Mouse (Mus musculus): ENCODE measurements around the gene Homer2. TPM values are rescaled to one million over a fixed set of nuclear protein-coding genes. Genes with fewer than 3 reads are reported as not detected.

The Homer2 gene
- polyA plus RNA-seq, 1 experiment from 2014 or later: 33.8 TPM

DNA sequence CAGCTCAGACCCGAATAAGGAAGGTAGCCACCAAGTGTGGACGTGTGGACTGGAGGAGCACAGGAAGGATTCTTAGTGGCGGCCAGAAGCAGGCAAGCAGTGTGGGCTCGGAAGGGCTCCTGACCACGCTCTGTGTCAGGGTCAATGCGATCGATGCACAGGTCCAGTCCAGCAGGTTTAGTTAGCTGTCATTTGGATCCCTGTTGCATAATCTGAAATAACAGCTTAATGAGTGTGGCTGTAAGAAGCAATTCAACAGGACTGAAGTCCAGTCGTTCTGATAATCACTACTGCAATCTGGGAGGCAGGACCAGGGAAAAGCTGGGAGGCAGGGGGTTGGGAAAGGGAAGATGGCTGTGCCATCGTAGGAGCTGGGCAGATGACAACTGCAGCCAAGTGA lies 18.9 kb downstream of the Homer2 start:
- Histone ChIP-seq H3K4me2 (ENCODE audit: low read length) (no peak overlapping the region), H3K4me3 (ENCODE audit: low read depth, low read length) (no peak overlapping the region), H3K27ac (ENCODE audit: low read depth) (peak overlapping the region; percentile 44; the same call in 1 of the 2 replicates), H3K4me1 (replicated peaks; ENCODE audit: control insufficient read depth, insufficient read depth, low read length) (peaks cover 4% of the 10 kb centered on the region; the same call in 1 of the 2 replicates), H3K36me3 (ENCODE audit: control insufficient read depth, insufficient read depth, low read length) (no peaks in the 10 kb centered on the region), H3K9me3 (ENCODE audit: control insufficient read depth, low read length) (no peaks in the 10 kb centered on the region), H3K9ac (ENCODE audit: low read length) (no peak overlapping the region), H3K27me3 (replicated peaks; ENCODE audit: control insufficient read depth, insufficient read depth, low read length) (no peaks in the 10 kb centered on the region)
- 71% methylated on average over 9 of the region's 9 CpGs for WGBS
- ATAC-seq (replicated peaks; ENCODE audit: low FRiP score, low TSS enrichment, low read depth) (no peak; the same call in 1 of the 2 replicates), DNase-seq (ENCODE audit: low spot score) (peak; percentile 66)

DNA sequence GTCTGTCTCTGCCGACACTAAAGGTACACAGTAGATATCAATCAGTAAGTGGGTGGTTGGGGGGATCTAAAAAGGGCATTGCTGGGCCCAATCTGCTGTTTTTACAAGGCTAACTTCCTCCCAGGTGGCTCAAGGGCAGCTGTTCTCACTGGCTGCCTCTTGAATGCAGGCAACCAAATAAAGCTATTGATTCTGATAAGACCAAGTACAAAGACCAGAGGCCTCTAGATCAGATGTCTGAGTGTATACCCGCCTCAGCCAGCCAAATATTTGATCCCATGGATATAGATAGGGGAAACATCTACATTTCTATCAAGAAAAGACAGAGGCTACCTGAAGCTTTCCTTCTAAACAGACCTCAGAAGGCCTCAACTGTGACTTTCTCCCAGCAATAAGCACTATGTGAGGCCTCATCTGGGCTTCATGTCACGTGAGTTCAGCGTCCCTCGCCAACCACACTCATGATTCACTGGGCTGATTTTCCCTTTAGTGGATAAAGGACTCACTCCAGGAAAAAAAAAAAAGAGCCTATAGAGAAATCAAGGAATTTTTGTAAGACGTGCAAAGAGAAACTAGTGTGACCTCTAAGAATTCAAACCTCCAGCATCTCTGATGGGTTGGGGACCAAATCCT lies 19.5 kb downstream of the Homer2 start:
- H3K36me3 ChIP-seq (ENCODE audit: control insufficient read depth, insufficient read depth, low read length): no peaks in the 10 kb centered on the region
- H3K27me3 ChIP-seq (replicated peaks; ENCODE audit: control insufficient read depth, insufficient read depth, low read length): no peaks in the 10 kb centered on the region
- H3K4me2 ChIP-seq (ENCODE audit: low read length): no peak overlapping the region
- H3K27ac ChIP-seq (ENCODE audit: low read depth): peak overlapping the region; percentile 44; the same call in 1 of the 2 replicates
- H3K4me1 ChIP-seq (replicated peaks; ENCODE audit: control insufficient read depth, insufficient read depth, low read length): peaks cover 4% of the 10 kb centered on the region; the same call in 1 of the 2 replicates
- 70% methylated on average over 6 of the region's 6 CpGs for WGBS
- no peak overlapping the region for H3K9ac ChIP-seq (ENCODE audit: low read length)
- no peak for DNase-seq (ENCODE audit: low spot score)
- no peak overlapping the region for H3K4me3 ChIP-seq (ENCODE audit: low read depth, low read length)
- ATAC-seq (replicated peaks; ENCODE audit: low FRiP score, low TSS enrichment, low read depth): no peak
- no peaks in the 10 kb centered on the region for H3K9me3 ChIP-seq (ENCODE audit: control insufficient read depth, low read length)

DNA sequence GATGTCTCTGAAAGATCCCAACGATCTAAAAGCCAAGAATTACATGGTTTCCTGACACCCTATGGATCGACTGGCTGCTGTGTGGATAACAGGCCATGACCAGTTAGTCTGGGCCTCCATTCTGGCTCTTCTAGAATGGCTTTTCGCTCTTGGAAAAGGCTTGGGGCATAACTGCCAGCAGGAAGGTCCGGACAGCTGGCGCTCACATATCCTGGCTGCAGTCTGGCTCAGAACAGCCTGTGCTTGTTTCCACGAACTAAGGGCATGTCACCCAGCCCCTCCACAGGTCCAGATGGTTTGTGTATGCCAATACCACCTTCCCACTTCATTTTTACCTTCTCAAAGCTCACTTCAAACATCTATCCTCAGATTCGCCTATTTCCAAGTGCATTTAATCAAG lies 22.0 kb downstream of the Homer2 start:
- Histone ChIP-seq H3K27me3 (replicated peaks; ENCODE audit: control insufficient read depth, insufficient read depth, low read length) (no peaks in the 10 kb centered on the region), H3K4me3 (ENCODE audit: low read depth, low read length) (no peak overlapping the region), H3K4me1 (replicated peaks; ENCODE audit: control insufficient read depth, insufficient read depth, low read length) (peaks cover 4% of the 10 kb centered on the region; the same call in 1 of the 2 replicates), H3K27ac (ENCODE audit: low read depth) (no peak overlapping the region), H3K36me3 (ENCODE audit: control insufficient read depth, insufficient read depth, low read length) (no peaks in the 10 kb centered on the region), H3K9ac (ENCODE audit: low read length) (no peak overlapping the region), H3K9me3 (ENCODE audit: control insufficient read depth, low read length) (no peaks in the 10 kb centered on the region), H3K4me2 (ENCODE audit: low read length) (no peak overlapping the region)
- ATAC-seq (replicated peaks; ENCODE audit: low FRiP score, low TSS enrichment, low read depth) (no peak), DNase-seq (ENCODE audit: low spot score) (no peak)
- 79% methylated on average over 7 of the region's 7 CpGs for WGBS

DNA sequence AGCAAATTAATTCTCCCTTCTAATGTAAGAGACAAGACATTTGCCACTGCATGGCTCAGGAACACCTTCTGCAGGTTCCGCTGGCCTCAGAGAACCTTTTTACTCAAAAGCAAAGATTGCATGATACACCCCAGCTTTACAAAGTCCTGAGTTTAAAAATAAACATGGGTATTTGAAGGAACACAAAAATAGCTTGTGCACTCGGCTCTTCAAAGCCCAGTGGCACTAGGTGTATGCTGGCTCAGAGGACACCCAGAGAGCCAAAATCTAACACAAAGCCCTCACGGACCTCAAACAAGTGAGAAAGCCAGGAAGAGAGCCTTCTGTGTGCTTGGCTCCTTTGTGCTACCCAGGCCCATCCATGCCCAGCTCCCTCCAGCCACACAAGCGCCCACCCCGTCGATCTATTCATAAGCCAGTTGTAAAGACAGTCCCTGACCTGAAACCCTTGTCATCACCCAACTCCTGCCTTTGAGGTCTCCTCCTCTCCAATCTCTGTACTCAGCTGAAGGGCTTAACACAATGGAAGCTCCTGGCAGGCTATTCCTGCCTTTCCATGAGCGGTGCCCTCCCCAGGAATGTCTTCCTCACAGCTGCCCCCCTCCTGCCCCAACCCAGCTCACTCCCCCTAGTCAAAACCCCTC lies 23.4 kb downstream of the Homer2 start:
- H3K4me2 ChIP-seq (ENCODE audit: low read length): no peak overlapping the region
- no peaks in the 10 kb centered on the region for H3K9me3 ChIP-seq (ENCODE audit: control insufficient read depth, low read length)
- DNase-seq (ENCODE audit: low spot score): no peak
- ATAC-seq (replicated peaks; ENCODE audit: low FRiP score, low TSS enrichment, low read depth): no peak
- H3K27ac ChIP-seq (ENCODE audit: low read depth): no peak overlapping the region
- no peaks in the 10 kb centered on the region for H3K27me3 ChIP-seq (replicated peaks; ENCODE audit: control insufficient read depth, insufficient read depth, low read length)
- H3K9ac ChIP-seq (ENCODE audit: low read length): no peak overlapping the region
- no peaks in the 10 kb centered on the region for H3K4me1 ChIP-seq (replicated peaks; ENCODE audit: control insufficient read depth, insufficient read depth, low read length)
- WGBS: 79% methylated on average over 7 of the region's 7 CpGs
- no peak overlapping the region for H3K4me3 ChIP-seq (ENCODE audit: low read depth, low read length)
- H3K36me3 ChIP-seq (ENCODE audit: control insufficient read depth, insufficient read depth, low read length): no peaks in the 10 kb centered on the region

DNA sequence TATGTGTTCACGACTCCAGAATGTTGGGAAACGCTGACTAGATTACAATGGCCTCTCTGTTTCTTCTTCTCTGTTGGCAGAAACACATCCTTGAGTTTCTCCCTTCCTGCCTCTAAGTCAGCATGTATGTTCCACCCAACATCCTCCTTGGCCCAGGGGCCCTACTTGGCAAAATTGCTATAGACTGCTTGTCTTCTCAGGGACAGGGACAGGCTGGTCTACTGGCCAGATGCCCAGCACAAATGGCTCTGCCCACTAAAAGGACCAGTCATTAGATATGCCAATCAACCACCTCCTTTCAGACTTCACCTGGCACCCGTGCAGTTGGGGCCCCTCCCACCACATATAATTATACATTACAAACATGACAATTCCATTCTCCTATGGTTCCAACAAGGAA lies 25.9 kb downstream of the Homer2 start:
- no peak for ATAC-seq (replicated peaks; ENCODE audit: low FRiP score, low TSS enrichment, low read depth)
- 82% methylated on average over 3 of the region's 3 CpGs for WGBS
- Histone ChIP-seq H3K9me3 (ENCODE audit: control insufficient read depth, low read length) (no peaks in the 10 kb centered on the region), H3K4me1 (replicated peaks; ENCODE audit: control insufficient read depth, insufficient read depth, low read length) (no peaks in the 10 kb centered on the region), H3K27ac (ENCODE audit: low read depth) (no peak overlapping the region), H3K4me2 (ENCODE audit: low read length) (no peak overlapping the region), H3K36me3 (ENCODE audit: control insufficient read depth, insufficient read depth, low read length) (no peaks in the 10 kb centered on the region), H3K27me3 (replicated peaks; ENCODE audit: control insufficient read depth, insufficient read depth, low read length) (no peaks in the 10 kb centered on the region), H3K9ac (ENCODE audit: low read length) (no peak overlapping the region), H3K4me3 (ENCODE audit: low read depth, low read length) (no peak overlapping the region)
- no peak for DNase-seq (ENCODE audit: low spot score)

DNA sequence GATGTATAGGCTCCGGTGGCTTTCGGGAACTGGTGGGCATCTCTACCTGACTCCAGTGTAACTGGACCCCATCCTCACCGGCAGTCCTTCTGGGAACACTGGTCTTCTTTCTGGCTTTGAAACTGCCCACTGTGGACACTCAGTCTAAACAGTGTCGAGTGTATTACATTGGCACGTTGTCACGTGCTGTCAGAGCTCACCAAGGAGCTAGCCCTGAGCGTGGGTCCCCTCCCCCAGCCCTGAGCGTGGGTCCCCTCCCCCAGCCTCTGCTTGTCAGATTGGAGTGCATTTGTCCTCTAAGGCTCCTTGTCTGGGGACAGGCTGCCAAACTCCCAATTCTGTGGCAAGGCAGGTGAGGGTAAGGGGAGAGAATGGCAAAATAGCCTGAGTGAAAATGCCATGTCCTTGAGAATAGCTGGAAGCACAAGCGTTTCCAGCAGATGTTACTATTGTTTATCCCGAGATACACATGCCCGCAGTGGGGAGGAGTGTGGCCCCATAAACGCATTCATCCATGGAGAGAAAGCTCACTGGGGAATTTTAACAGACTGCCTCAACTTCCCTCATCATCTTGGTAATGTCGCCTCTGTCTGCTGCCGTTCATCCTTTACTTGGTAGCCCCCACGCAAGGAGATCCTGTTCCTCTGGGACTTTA lies 33.8 kb downstream of the Homer2 start:
- DNase-seq (ENCODE audit: low spot score) (no peak), ATAC-seq (replicated peaks; ENCODE audit: low FRiP score, low TSS enrichment, low read depth) (no peak)
- H3K36me3 ChIP-seq (ENCODE audit: control insufficient read depth, insufficient read depth, low read length): no peaks in the 10 kb centered on the region
- H3K9me3 ChIP-seq (ENCODE audit: control insufficient read depth, low read length): no peaks in the 10 kb centered on the region
- WGBS: 48% methylated on average over 15 of the region's 15 CpGs
- H3K4me1 ChIP-seq (replicated peaks; ENCODE audit: control insufficient read depth, insufficient read depth, low read length): no peaks in the 10 kb centered on the region
- no peaks in the 10 kb centered on the region for H3K27me3 ChIP-seq (replicated peaks; ENCODE audit: control insufficient read depth, insufficient read depth, low read length)
- H3K9ac ChIP-seq (ENCODE audit: low read length): no peak overlapping the region
- no peak overlapping the region for H3K4me3 ChIP-seq (ENCODE audit: low read depth, low read length)
- H3K27ac ChIP-seq (ENCODE audit: low read depth): no peak overlapping the region
- H3K4me2 ChIP-seq (ENCODE audit: low read length): no peak overlapping the region

DNA sequence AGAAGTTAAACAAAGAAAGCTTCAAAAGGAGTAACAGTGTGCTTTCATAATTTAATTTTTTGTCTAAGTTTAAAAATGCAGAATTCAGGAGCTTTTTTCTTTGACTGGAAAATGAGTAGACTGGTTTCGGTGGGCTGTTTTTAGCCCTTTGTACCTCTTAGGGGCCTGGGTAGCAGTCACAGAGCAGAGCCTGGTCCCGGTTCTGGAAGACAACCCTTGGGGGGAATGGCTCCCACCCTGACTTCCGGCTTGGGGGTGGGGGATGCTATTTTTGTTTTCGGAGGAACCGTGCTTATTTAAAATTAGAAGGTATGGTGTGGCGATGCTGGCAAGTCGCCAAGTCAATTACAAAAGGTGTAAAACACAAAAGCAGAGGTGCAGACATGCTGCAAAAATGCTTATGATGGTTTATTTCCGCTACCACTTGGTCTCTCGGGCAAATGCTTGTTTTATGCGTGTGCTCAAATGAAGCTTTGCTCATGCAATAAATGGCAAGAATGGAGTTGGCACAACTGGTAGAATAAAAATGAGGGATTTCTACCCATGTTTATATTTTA lies 34.5 kb downstream of the Homer2 start:
- DNase-seq (ENCODE audit: low spot score) (no peak), ATAC-seq (replicated peaks; ENCODE audit: low FRiP score, low TSS enrichment, low read depth) (no peak)
- H3K36me3 ChIP-seq (ENCODE audit: control insufficient read depth, insufficient read depth, low read length): no peaks in the 10 kb centered on the region
- H3K27ac ChIP-seq (ENCODE audit: low read depth): no peak overlapping the region
- no peak overlapping the region for H3K9ac ChIP-seq (ENCODE audit: low read length)
- no peak overlapping the region for H3K4me3 ChIP-seq (ENCODE audit: low read depth, low read length)
- no peaks in the 10 kb centered on the region for H3K27me3 ChIP-seq (replicated peaks; ENCODE audit: control insufficient read depth, insufficient read depth, low read length)
- H3K4me2 ChIP-seq (ENCODE audit: low read length): no peak overlapping the region
- WGBS: 81% methylated on average over 10 of the region's 10 CpGs
- H3K4me1 ChIP-seq (replicated peaks; ENCODE audit: control insufficient read depth, insufficient read depth, low read length): no peaks in the 10 kb centered on the region
- no peaks in the 10 kb centered on the region for H3K9me3 ChIP-seq (ENCODE audit: control insufficient read depth, low read length)

DNA sequence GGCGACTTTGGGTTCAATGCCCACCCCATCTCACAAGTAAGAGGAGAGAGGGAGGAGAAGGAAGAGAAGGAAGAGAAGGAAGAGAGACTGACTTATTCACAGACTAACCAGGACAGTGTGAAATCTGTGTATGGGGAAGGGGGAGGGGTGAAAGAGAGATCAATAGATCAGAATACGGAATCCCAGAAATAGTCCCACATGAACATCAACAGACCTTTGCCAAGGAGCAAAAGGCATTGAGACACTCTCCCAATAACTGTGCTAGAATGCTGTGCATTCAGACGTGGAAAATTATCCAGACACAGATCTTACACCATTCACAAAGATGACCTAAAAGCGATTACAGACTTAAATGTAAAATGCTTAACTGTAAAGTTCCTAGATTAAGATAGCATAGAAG lies 40.2 kb downstream of the Homer2 start:
- Histone ChIP-seq H3K4me1 (replicated peaks; ENCODE audit: control insufficient read depth, insufficient read depth, low read length) (no peaks in the 10 kb centered on the region), H3K27me3 (replicated peaks; ENCODE audit: control insufficient read depth, insufficient read depth, low read length) (no peaks in the 10 kb centered on the region), H3K4me2 (ENCODE audit: low read length) (no peak overlapping the region), H3K9me3 (ENCODE audit: control insufficient read depth, low read length) (no peaks in the 10 kb centered on the region), H3K9ac (ENCODE audit: low read length) (no peak overlapping the region), H3K36me3 (ENCODE audit: control insufficient read depth, insufficient read depth, low read length) (no peaks in the 10 kb centered on the region), H3K27ac (ENCODE audit: low read depth) (no peak overlapping the region), H3K4me3 (ENCODE audit: low read depth, low read length) (no peak overlapping the region)
- 88% methylated on average over 4 of the region's 4 CpGs for WGBS
- DNase-seq (ENCODE audit: low spot score) (no peak), ATAC-seq (replicated peaks; ENCODE audit: low FRiP score, low TSS enrichment, low read depth) (no peak)

All from intestine, embryonic 14.5 days (tissue).